Mouse (Mus musculus): ENCODE measurements around the gene BC107364. TPM values are rescaled to one million over a fixed set of nuclear protein-coding genes. Genes with fewer than 3 reads are reported as not detected.
A peak's percentile ranks its signal among the peaks of the same experiment; 100 is the strongest.
"Not testable (repeated sequence)": the region's sequence is repeated elsewhere in the genome, so short reads cannot be mapped to it uniquely, and the experiment has no call there.

Gene BC107364
- polyA plus RNA-seq, 1 experiment = not detected

GRCm38 (mm10) chr3:96449762-96450585 is 2.1 kb downstream of the BC107364 start:
- not testable (repeated sequence) for DNase-seq; H3K4me1 ChIP-seq (ENCODE audit: control insufficient read depth, insufficient read depth, low read length); H3K4me3 ChIP-seq (replicated peaks; ENCODE audit: extremely low read depth, low read depth, low read length)
- WGBS = no CpG with 5 or more reads among the region's 68 CpGs

- H3K4me3 ChIP-seq (replicated peaks; ENCODE audit: extremely low read depth, low read depth, low read length) = no peak overlapping the region
- 83% methylated on average over 4 of the region's 4 CpGs for WGBS
Observed at GRCm38 (mm10) chr3:96445436-96445835, 6.7 kb downstream of the BC107364 start.

GRCm38 (mm10) chr3:96440578-96440977 is 11.5 kb downstream of the BC107364 start:
- Histone ChIP-seq H3K4me1 (ENCODE audit: control insufficient read depth, insufficient read depth, low read length) (peaks cover 2% of the 10 kb centered on the region; the same call in 1 of the 2 replicates), H3K4me3 (replicated peaks; ENCODE audit: extremely low read depth, low read depth, low read length) (no peak overlapping the region)
- DNase-seq = peak; percentile 62
- WGBS = 2% methylated on average over 13 of the region's 13 CpGs
- TF ChIP-seq CTCF (IDR thresholded peaks at IDR 0.05; ENCODE audit: insufficient read depth, low read length) (peak; percentile 83), POLR2A (IDR thresholded peaks at IDR 0.05; ENCODE audit: borderline replicate concordance, extremely low read depth, low read depth, low read length) (no peak)

More at GRCm38 (mm10) chr3:96445436-96445835, 6.7 kb downstream of the BC107364 start:
- DNase-seq = no peak
- H3K4me1 ChIP-seq (ENCODE audit: control insufficient read depth, insufficient read depth, low read length) = no peaks in the 10 kb centered on the region
- TF ChIP-seq CTCF (IDR thresholded peaks at IDR 0.05; ENCODE audit: insufficient read depth, low read length) (no peak), POLR2A (IDR thresholded peaks at IDR 0.05; ENCODE audit: borderline replicate concordance, extremely low read depth, low read depth, low read length) (no peak)

- TF ChIP-seq POLR2A (IDR thresholded peaks at IDR 0.05; ENCODE audit: borderline replicate concordance, extremely low read depth, low read depth, low read length) = no peak
- no peak for TF ChIP-seq CTCF (IDR thresholded peaks at IDR 0.05; ENCODE audit: insufficient read depth, low read length)
- 1% methylated on average over 26 of the region's 26 CpGs for WGBS
- H3K4me1 ChIP-seq (ENCODE audit: control insufficient read depth, insufficient read depth, low read length) = peaks cover 2% of the 10 kb centered on the region; the same call in 1 of the 2 replicates
- no peak for DNase-seq
- H3K4me3 ChIP-seq (replicated peaks; ENCODE audit: extremely low read depth, low read depth, low read length) = no peak overlapping the region
Observed at GRCm38 (mm10) chr3:96435557-96436091, 16.5 kb downstream of the BC107364 start.

GRCm38 (mm10) chr3:96432207-96432606 is 19.9 kb downstream of the BC107364 start:
- DNase-seq = no peak
- TF ChIP-seq CTCF (IDR thresholded peaks at IDR 0.05; ENCODE audit: insufficient read depth, low read length) = no peak
- no peak for TF ChIP-seq POLR2A (IDR thresholded peaks at IDR 0.05; ENCODE audit: borderline replicate concordance, extremely low read depth, low read depth, low read length)
- H3K4me1 ChIP-seq (ENCODE audit: control insufficient read depth, insufficient read depth, low read length) = peaks cover 2% of the 10 kb centered on the region; the same call in 1 of the 2 replicates
- H3K4me3 ChIP-seq (replicated peaks; ENCODE audit: extremely low read depth, low read depth, low read length) = no peak overlapping the region
- 47% methylated on average over 3 of the region's 3 CpGs for WGBS

- Histone ChIP-seq H3K4me1 (ENCODE audit: control insufficient read depth, insufficient read depth, low read length) (no peaks in the 10 kb centered on the region), H3K4me3 (replicated peaks; ENCODE audit: extremely low read depth, low read depth, low read length) (no peak overlapping the region)
- TF ChIP-seq CTCF (IDR thresholded peaks at IDR 0.05; ENCODE audit: insufficient read depth, low read length) (no peak), POLR2A (IDR thresholded peaks at IDR 0.05; ENCODE audit: borderline replicate concordance, extremely low read depth, low read depth, low read length) (no peak)
- DNase-seq = no peak
- 66% methylated on average over 4 of the region's 4 CpGs for WGBS
Observed at GRCm38 (mm10) chr3:96429819-96430132, 22.3 kb downstream of the BC107364 start.

- Histone ChIP-seq H3K4me3 (replicated peaks; ENCODE audit: extremely low read depth, low read depth, low read length) (no peak overlapping the region), H3K4me1 (ENCODE audit: control insufficient read depth, insufficient read depth, low read length) (no peaks in the 10 kb centered on the region)
- no peak for DNase-seq
- 81% methylated on average over 13 of the region's 13 CpGs for WGBS
- TF ChIP-seq CTCF (IDR thresholded peaks at IDR 0.05; ENCODE audit: insufficient read depth, low read length) = no peak
Observed at GRCm38 (mm10) chr3:96428941-96429818, 22.9 kb downstream of the BC107364 start.

- Histone ChIP-seq H3K4me1 (ENCODE audit: control insufficient read depth, insufficient read depth, low read length) (no peaks in the 10 kb centered on the region), H3K4me3 (replicated peaks; ENCODE audit: extremely low read depth, low read depth, low read length) (no peak overlapping the region)
- WGBS = 10% methylated on average over 16 of the region's 16 CpGs
- DNase-seq = no peak
- no peak for TF ChIP-seq POLR2A (IDR thresholded peaks at IDR 0.05; ENCODE audit: borderline replicate concordance, extremely low read depth, low read depth, low read length)
- TF ChIP-seq CTCF (IDR thresholded peaks at IDR 0.05; ENCODE audit: insufficient read depth, low read length) = no peak
Observed at GRCm38 (mm10) chr3:96427761-96428462, 24.2 kb downstream of the BC107364 start.

GRCm38 (mm10) chr3:96427311-96427710 is 24.8 kb downstream of the BC107364 start:
- 20% methylated on average over 4 of the region's 4 CpGs for WGBS
- no peak overlapping the region for H3K4me3 ChIP-seq (replicated peaks; ENCODE audit: extremely low read depth, low read depth, low read length)
- no peaks in the 10 kb centered on the region for H3K4me1 ChIP-seq (ENCODE audit: control insufficient read depth, insufficient read depth, low read length)
- no peak for TF ChIP-seq CTCF (IDR thresholded peaks at IDR 0.05; ENCODE audit: insufficient read depth, low read length)
- no peak for TF ChIP-seq POLR2A (IDR thresholded peaks at IDR 0.05; ENCODE audit: borderline replicate concordance, extremely low read depth, low read depth, low read length)
- no peak for DNase-seq

All from lung, adult 2 months (tissue).